Mouse (Mus musculus) CD8-positive naive resting alpha-beta T cell, adult 2 months (primary cell): ENCODE data around the gene Tceal9.
"Not testable (repeated sequence)": the region's sequence is repeated elsewhere in the genome, so short reads cannot be mapped to it uniquely, and the experiment has no call there.

Experiments
- DNase-seq, 2 experiments: peaks; one replicate each; pipeline ENCODE4 v3.0.0; 2022; ENCODE audit warnings: low read depth in 2 of 2, low spot score in 2 of 2

Tceal9 gene

GRCm38 (mm10) chrX:136244574-136245229, at the start of gene Tceal9:
Gene Tceal9 (plus strand): TSS chrX:136245079.
- DNase-seq = peak; percentile 15 to 37

GRCm38 (mm10) chrX:136195193-136195944, 49.5 kb upstream of the Tceal9 start:
- no peak for DNase-seq

- peak in 1 of 2 experiments; percentile 18 for DNase-seq
Measured at GRCm38 (mm10) chrX:136196873-136197272, 48.0 kb upstream of the Tceal9 start.

GRCm38 (mm10) chrX:136203257-136203656, 41.6 kb upstream of the Tceal9 start:
- no peak for DNase-seq

GRCm38 (mm10) chrX:136203664-136204066, 41.2 kb upstream of the Tceal9 start, which contains the start of gene Tceal5:
Gene Tceal5 (minus strand): TSS chrX:136203876.
- DNase-seq = no peak

GRCm38 (mm10) chrX:136204406-136204805, 40.5 kb upstream of the Tceal9 start:
- DNase-seq = no peak

GRCm38 (mm10) chrX:136213396-136213795, 31.5 kb upstream of the Tceal9 start:
- DNase-seq = no peak

GRCm38 (mm10) chrX:136214729-136215677, 29.9 kb upstream of the Tceal9 start, which contains the start of the genes Tceal7 and Bex1:
Gene Tceal7 (plus strand): TSS chrX:136214779.
Gene Bex1 (minus strand): TSS chrX:136215513.
- DNase-seq = not testable (repeated sequence)

GRCm38 (mm10) chrX:136216303-136216702, 28.6 kb upstream of the Tceal9 start:
- no peak for DNase-seq

- no peak for DNase-seq
Measured at GRCm38 (mm10) chrX:136223714-136224113, 21.2 kb upstream of the Tceal9 start.

GRCm38 (mm10) chrX:136227768-136228167, 17.1 kb upstream of the Tceal9 start:
- DNase-seq = no peak

- peak; percentile 5 to 25 for DNase-seq
Measured at GRCm38 (mm10) chrX:136238118-136238517, 6.8 kb upstream of the Tceal9 start.

- no peak for DNase-seq
Measured at GRCm38 (mm10) chrX:136243181-136243580, 1.7 kb upstream of the Tceal9 start.

- no peak for DNase-seq
Measured at GRCm38 (mm10) chrX:136245521-136246071, 717 bp downstream of the Tceal9 start.

GRCm38 (mm10) chrX:136248811-136249210, 3.9 kb downstream of the Tceal9 start:
- no peak for DNase-seq

GRCm38 (mm10) chrX:136249671-136250070, 4.8 kb downstream of the Tceal9 start:
- DNase-seq = no peak

GRCm38 (mm10) chrX:136252023-136252729, 7.3 kb downstream of the Tceal9 start:
- DNase-seq = no peak

- DNase-seq = no peak
Measured at GRCm38 (mm10) chrX:136267720-136268119, 22.8 kb downstream of the Tceal9 start.

GRCm38 (mm10) chrX:136268173-136268572, 23.3 kb downstream of the Tceal9 start:
- no peak for DNase-seq

GRCm38 (mm10) chrX:136269743-136270392, 25.0 kb downstream of the Tceal9 start, which contains the start of gene Bex3:
Gene Bex3 (plus strand): TSS chrX:136270253.
- DNase-seq = peak; percentile 3 to 11
